In genomic region chr12:70837792-70838321, GRCm38 (mm10) we compare ENCODE assay signal across 13 mouse cellular contexts. TPM values are rescaled to one million over a fixed set of nuclear protein-coding genes. Genes with fewer than 3 reads are reported as not detected.
DNase-seq lines count a peak whose midpoint lies in the region; ATAC-seq and TF ChIP-seq lines count a peak whose summit lies in the region.
"Had no signal": no experiment of that assay in that cellular context is flagged by ENCODE, and none has a peak within 500 bp of the region (broad histone marks: within the 10 kb centered on the region; RNA-seq: fewer than 3 reads in every experiment).

No protein-coding gene starts in this region.

- H3K27ac ChIP-seq in heart, embryonic 12.5 days (ENCODE audit: poor library complexity, severe bottlenecking): peak overlapping the region; percentile 9; the same call in 1 of the 2 replicates
- H3K27ac ChIP-seq in lung, postnatal 0 days (ENCODE audit: low read length): no peak overlapping the region
- H3K27ac ChIP-seq: macrophage had no signal

- WGBS in heart, embryonic 12.5 days: 53% methylated on average over 12 of the region's 12 CpGs
- 59% methylated on average over 12 of the region's 12 CpGs for WGBS in lung, postnatal 0 days

- H3K9me3 ChIP-seq in heart, embryonic 12.5 days (replicated peaks): no peaks in the 10 kb centered on the region
- no peaks in the 10 kb centered on the region for H3K9me3 ChIP-seq in lung, postnatal 0 days (ENCODE audit: low read length)

- TF ChIP-seq EP300 in lung, postnatal 0 days (IDR thresholded peaks at IDR 0.05): no peak

- DNase-seq in heart, adult 18-20 months: peak; percentile 60 to 67
- no peak for DNase-seq in heart, postnatal 4 days
- DNase-seq in adrenal gland, postnatal 25 days: peak; percentile 46
- peak; percentile 39 to 55 for DNase-seq in cerebellum, postnatal 10 days
- no peak for DNase-seq in lung, postnatal 0 days (ENCODE audit: low spot score)
- DNase-seq in kidney, postnatal 14 days: no peak
- DNase-seq: liver; thymus, postnatal 36 days had no signal

- no peak for ATAC-seq in heart, embryonic 12.5 days (ENCODE audit: insufficient number of reproducible peaks, low FRiP score)
- no peak for ATAC-seq in lung, postnatal 0 days
- ATAC-seq: CD4-positive, CD25-positive, alpha-beta regulatory T cell, adult 4 months; Patski had no signal

- no peaks in the 10 kb centered on the region; the same call in 1 of the 2 replicates for H3K36me3 ChIP-seq in heart, embryonic 12.5 days
- no peaks in the 10 kb centered on the region for H3K36me3 ChIP-seq in lung, postnatal 0 days (ENCODE audit: insufficient read depth, low read length)

- no peak overlapping the region for H3K4me2 ChIP-seq in heart, embryonic 12.5 days
- H3K4me2 ChIP-seq in lung, postnatal 0 days (replicated peaks; ENCODE audit: low read depth, low read length): no peak overlapping the region

- no peaks in the 10 kb centered on the region for H3K27me3 ChIP-seq in heart, embryonic 12.5 days (replicated peaks)
- H3K27me3 ChIP-seq in lung, postnatal 0 days (replicated peaks; ENCODE audit: insufficient read depth, low read length): no peaks in the 10 kb centered on the region
- H3K27me3 ChIP-seq: Patski had no signal

- TF ChIP-seq CTCF in lung, postnatal 0 days (IDR thresholded peaks at IDR 0.05): no peak

- H3K9ac ChIP-seq in heart, embryonic 12.5 days: no peak overlapping the region
- no peak overlapping the region for H3K9ac ChIP-seq in lung, postnatal 0 days (replicated peaks; ENCODE audit: low read depth)

- peaks cover 33% of the 10 kb centered on the region for H3K4me1 ChIP-seq in heart, embryonic 12.5 days (replicated peaks)
- H3K4me1 ChIP-seq in lung, postnatal 0 days (ENCODE audit: insufficient read depth, low read depth, low read length): peaks cover 8% of the 10 kb centered on the region; the same call in 1 of the 2 replicates

- no peak overlapping the region for H3K4me3 ChIP-seq in heart, embryonic 12.5 days
- H3K4me3 ChIP-seq in lung, postnatal 0 days (ENCODE audit: low read depth, low read length): no peak overlapping the region
- H3K4me3 ChIP-seq: myocyte had no signal

RNA-seq across cellular contexts. Expression of gene Frmd6, which starts 12.5 kb away (rescaled TPM):
- 10 to 100 TPM; 36.7 to 37.1 TPM for total RNA-seq in heart, adult 18-20 months (2021)
- total RNA-seq in heart, postnatal 4 days (2021): 10 to 100 TPM; 40.0 to 42.1 TPM
- 46.7 and 48.9 TPM in 2 replicates for total RNA-seq in adrenal gland, postnatal 25 days (2021)
- polyA plus RNA-seq in heart, embryonic 12.5 days (2016; fragmentation: Nextera tagmentation; extraction: Ambion mirVana): 29.4 and 29.6 TPM in 2 replicates
- polyA plus RNA-seq in lung, postnatal 0 days (2015; fragmentation: Nextera tagmentation; extraction: Ambion mirVana): 25.5 and 27.9 TPM in 2 replicates

Comparison
In these comparisons a context has a peak if more than half of its experiments do, and no peak if none do; other contexts are left out.
1. DNase-seq: peak in heart, adult 18-20 months (2 of 2), adrenal gland, postnatal 25 days (single experiment) and cerebellum, postnatal 10 days (2 of 2); none in heart, postnatal 4 days (single experiment), lung, postnatal 0 days (single experiment) and kidney, postnatal 14 days (single experiment).